Mouse (Mus musculus) Patski (cell line): ENCODE data around the gene Prrc2b. TPM values are rescaled to one million over a fixed set of nuclear protein-coding genes. Genes with fewer than 3 reads are reported as not detected.

Source experiments
- ATAC-seq: fragments of 100-300 bp; one replicate; pipeline ENCODE4 v1.8.0; 2021
- CTCF ChIA-PET: fragments of 350-600 bp; sonication (Branson Sonifier 250); formaldehyde crosslinking; loops from one replicate; lab custom pipeline; 2022; ENCODE audit warnings: inconsistent platforms; lab: Charles Lee
- POLR2A ChIA-PET: fragments of 350-600 bp; sonication (Branson Sonifier 250); formaldehyde crosslinking; loops from one replicate; lab custom pipeline; 2022; ENCODE audit warnings: antibody characterized with exemption, inconsistent platforms; lab: Charles Lee
- DNase-seq: peaks from one replicate; pipeline ENCODE4 v3.0.0-alpha.2; 2011; ENCODE audit warnings: low read depth, low spot score
- H3K27me3 ChIP-seq: fragments of 371-371 bp; one replicate; pipeline ENCODE4 v1.5.1; 2021
- CTCF ChIP-seq: fragments of 100-300 bp; IDR thresholded peaks from one replicate; pipeline ENCODE4 v1.5.1; 2021
- in situ Hi-C: fragments of 300-500 bp; cut with MboI; formaldehyde crosslinking; loops from 3 replicates; pipeline ENCODE4 v1.11.1; 2018; ENCODE audit warnings: low pct_unique_long_range_greater_than_20kb, mixed read lengths
- polyA plus RNA-seq: library from polyadenylated mRNA; unstranded; gene quantifications from one replicate; pipeline ENCODE4 v1.2.3, GENCODE M21; 2021

Gene Prrc2b
- polyA plus RNA-seq, 1 experiment from 2014 or later: 81.9 TPM

- ChIA-PET POLR2A (interaction anchor here (1.1 kb wide), 1 partner anchor 10 kb away, joined by 3 read pairs; no protein-coding TSS in a partner anchor), CTCF (interaction anchor here (1.4 kb wide), 2 partner anchors 16 to 84 kb away, joined by 3 read pairs; no protein-coding TSS in a partner anchor)
- in situ Hi-C loops: loop anchor here (5.0 kb wide), 1 partner anchor 105 kb away; no protein-coding TSS in a partner anchor
- H3K27me3 ChIP-seq: no peaks in the 10 kb centered on the region
- ATAC-seq (no peak), DNase-seq (no peak)
- no peak for TF ChIP-seq CTCF
Observed at GRCm38 (mm10) chr2:32237571-32237970, 86.7 kb downstream of the Prrc2b start.

- no peak for DNase-seq
- POLR2A ChIA-PET: no interaction called here
Observed at GRCm38 (mm10) chr2:32238708-32239435, 88.0 kb downstream of the Prrc2b start.

GRCm38 (mm10) chr2:32240591-32240990 is 89.7 kb downstream of the Prrc2b start:
- DNase-seq (no peak), ATAC-seq (no peak)
- in situ Hi-C loops: no loop called here
- ChIA-PET POLR2A (no interaction called here), CTCF (interaction anchor here (0.9 kb wide), 1 partner anchor 103 kb away, joined by 3 read pairs; no protein-coding TSS in a partner anchor)
- TF ChIP-seq CTCF: no peak
- H3K27me3 ChIP-seq: no peaks in the 10 kb centered on the region

More at GRCm38 (mm10) chr2:32238708-32239435, 88.0 kb downstream of the Prrc2b start:
- CTCF ChIA-PET: interaction anchor here (0.6 kb wide), 1 partner anchor 283 kb away, joined by 3 read pairs; no protein-coding TSS in a partner anchor
- TF ChIP-seq CTCF: no peak
- no peak for ATAC-seq
- in situ Hi-C loops: loop anchor here (5.0 kb wide), 1 partner anchor 107 kb away; no protein-coding TSS in a partner anchor
- H3K27me3 ChIP-seq: no peaks in the 10 kb centered on the region

- no peak for DNase-seq
- no peaks in the 10 kb centered on the region for H3K27me3 ChIP-seq
- ChIA-PET CTCF (no interaction called here), POLR2A (no interaction called here)
- ATAC-seq: no peak
- in situ Hi-C loops: no loop called here
- TF ChIP-seq CTCF: no peak
Observed at GRCm38 (mm10) chr2:32242986-32243385, 92.1 kb downstream of the Prrc2b start.

GRCm38 (mm10) chr2:32246741-32247140 is 95.9 kb downstream of the Prrc2b start:
- in situ Hi-C loops: no loop called here
- ChIA-PET POLR2A (no interaction called here), CTCF (no interaction called here)
- no peak for TF ChIP-seq CTCF
- no peak for ATAC-seq
- DNase-seq: no peak
- H3K27me3 ChIP-seq: no peaks in the 10 kb centered on the region

- no peaks in the 10 kb centered on the region for H3K27me3 ChIP-seq
- no peak for DNase-seq
- ChIA-PET CTCF (interaction anchor here (1.8 kb wide), 1 partner anchor 12 kb away, joined by 5 read pairs; the partner anchor contains the start of gene Pomt1), POLR2A (no interaction called here)
- no peak for ATAC-seq
- TF ChIP-seq CTCF: no peak
- in situ Hi-C loops: no loop called here
Observed at GRCm38 (mm10) chr2:32248377-32249361, 97.8 kb downstream of the Prrc2b start.

- no peak for TF ChIP-seq CTCF
- ATAC-seq: no peak
- ChIA-PET CTCF (no interaction called here), POLR2A (no interaction called here)
- H3K27me3 ChIP-seq: no peaks in the 10 kb centered on the region
- DNase-seq: no peak
- in situ Hi-C loops: no loop called here
Observed at GRCm38 (mm10) chr2:32251791-32252527, 101.1 kb downstream of the Prrc2b start.

GRCm38 (mm10) chr2:32252658-32253057 is 101.8 kb downstream of the Prrc2b start:
- CTCF ChIA-PET: no interaction called here
- POLR2A ChIA-PET: no interaction called here
- in situ Hi-C loops: no loop called here
- ATAC-seq: no peak
- H3K27me3 ChIP-seq: no peaks in the 10 kb centered on the region
- TF ChIP-seq CTCF: no peak
- DNase-seq: no peak

GRCm38 (mm10) chr2:32253352-32253751 is 102.5 kb downstream of the Prrc2b start:
- POLR2A ChIA-PET: interaction anchor here (0.5 kb wide), 1 partner anchor 561 kb away, joined by 3 read pairs; no protein-coding TSS in a partner anchor
- in situ Hi-C loops: no loop called here
- CTCF ChIA-PET: no interaction called here

GRCm38 (mm10) chr2:32254563-32254962 is 103.7 kb downstream of the Prrc2b start:
- no peak for TF ChIP-seq CTCF
- no peaks in the 10 kb centered on the region for H3K27me3 ChIP-seq
- no peak for ATAC-seq
- in situ Hi-C loops: no loop called here
- DNase-seq: no peak
- CTCF ChIA-PET: no interaction called here
- POLR2A ChIA-PET: no interaction called here

More at GRCm38 (mm10) chr2:32253352-32253751, 102.5 kb downstream of the Prrc2b start:
- TF ChIP-seq CTCF: no peak
- no peak for ATAC-seq
- H3K27me3 ChIP-seq: no peaks in the 10 kb centered on the region
- no peak for DNase-seq
